Comparison of ENCODE assay signal across 8 mouse cellular contexts in the genomic region with DNA sequence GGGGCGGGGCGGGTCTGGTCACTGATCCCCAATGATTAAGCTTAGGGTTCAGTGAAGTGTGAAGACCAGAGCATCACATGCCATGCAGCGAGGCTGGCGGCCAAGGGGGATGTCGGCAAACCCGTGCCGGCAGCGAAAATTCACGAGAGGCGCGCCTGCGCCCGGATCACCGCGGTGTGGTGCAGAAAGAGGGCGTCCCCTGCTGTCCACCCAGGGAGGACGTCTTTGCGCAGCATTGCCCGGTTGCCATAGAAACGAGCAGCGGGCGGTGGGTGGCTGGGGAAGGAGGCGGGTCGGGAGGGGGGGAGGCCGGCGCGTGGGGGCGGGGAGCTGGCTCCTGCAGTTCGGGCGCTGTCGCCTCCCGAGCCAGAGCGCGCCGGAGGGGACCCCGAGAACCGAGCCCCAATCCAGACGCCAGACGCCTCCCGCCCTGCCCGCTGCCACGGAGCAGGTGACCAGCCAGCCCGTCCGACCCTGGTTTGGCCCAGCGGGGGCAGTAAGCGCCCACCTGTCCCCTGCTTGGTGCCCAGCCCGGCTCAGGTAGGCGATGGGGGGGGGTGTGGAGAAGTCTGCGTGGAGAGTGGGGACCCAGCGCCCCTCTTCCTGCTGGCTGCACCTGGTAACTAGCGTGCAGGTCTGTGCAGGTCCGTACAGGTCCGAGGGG. TPM values are rescaled to one million over a fixed set of nuclear protein-coding genes. Genes with fewer than 3 reads are reported as not detected.
DNase-seq lines count a peak whose midpoint lies in the region; ATAC-seq and TF ChIP-seq lines count a peak whose summit lies in the region.

No protein-coding gene starts in this region.

- H3K4me3 ChIP-seq in liver, embryonic 14.5 days (ENCODE audit: insufficient read depth in 1 of 2, low read depth in 2 of 2, low read length in 2 of 2), result no peak overlapping the region
- H3K4me3 ChIP-seq in neural tube, embryonic 15.5 days (replicated peaks), result peak overlapping the region; percentile 65

- intact Hi-C loops in heart, postnatal 10 days (cut with DNase I), result no loop called here

- TF ChIP-seq CTCF in liver, embryonic 14.5 days (IDR thresholded peaks at IDR 0.05; ENCODE audit: low read depth), result peak; percentile 53

- no peaks in the 10 kb centered on the region for H3K36me3 ChIP-seq in liver, embryonic 14.5 days (replicated peaks; ENCODE audit: control insufficient read depth, insufficient read depth, low read depth)
- no peaks in the 10 kb centered on the region for H3K36me3 ChIP-seq in neural tube, embryonic 15.5 days

- peak overlapping the region; percentile 37 for H3K4me2 ChIP-seq in liver, embryonic 14.5 days (ENCODE audit: low read depth)
- H3K4me2 ChIP-seq in neural tube, embryonic 15.5 days, result peak overlapping the region; percentile 97

- peak; percentile 22 for DNase-seq in urinary bladder, postnatal 14 days (ENCODE audit: low spot score)
- no peak for DNase-seq in urinary bladder, postnatal 10 days (ENCODE audit: low spot score)
- peak; percentile 81 for DNase-seq in embryo, embryonic 10.5 days (ENCODE audit: low spot score)
- DNase-seq in heart, postnatal 10 days, result peak; percentile 34 to 51
- peak; percentile 74 to 84 for DNase-seq in kidney, postnatal 4 days
- DNase-seq in liver, embryonic 14.5 days (ENCODE audit: low read depth in 3 of 3, low spot score in 3 of 3), result no peak

- no peak for TF ChIP-seq EP300 in liver, embryonic 14.5 days (IDR thresholded peaks at IDR 0.05; ENCODE audit: low read depth)

- ATAC-seq in liver, embryonic 14.5 days (ENCODE audit: insufficient read depth), result no peak
- ATAC-seq in neural tube, embryonic 15.5 days (ENCODE audit: low FRiP score), result peak; percentile 68
- no peak for ATAC-seq in activated CD4-positive, CD25-positive, alpha-beta regulatory T cell, adult 4 months

- WGBS in liver, embryonic 14.5 days (ENCODE audit: insufficient replicate concordance), result 2% methylated on average over 48 of the region's 53 CpGs
- under 1% methylated on average over 41 of the region's 53 CpGs for WGBS in neural tube, embryonic 15.5 days

- no peaks in the 10 kb centered on the region for H3K4me1 ChIP-seq in liver, embryonic 14.5 days (replicated peaks; ENCODE audit: control insufficient read depth in 2 of 2, insufficient read depth in 2 of 2, low read length in 1 of 2)
- H3K4me1 ChIP-seq in neural tube, embryonic 15.5 days, result peaks cover 28% of the 10 kb centered on the region

- H3K27me3 ChIP-seq in liver, embryonic 14.5 days (ENCODE audit: control insufficient read depth, insufficient read depth, low read length), result peaks cover 43% of the 10 kb centered on the region
- no peaks in the 10 kb centered on the region for H3K27me3 ChIP-seq in neural tube, embryonic 15.5 days (replicated peaks)

- no peak overlapping the region for H3K27ac ChIP-seq in liver, embryonic 14.5 days
- peak overlapping the region; percentile 61; the same call in 1 of the 2 replicates for H3K27ac ChIP-seq in neural tube, embryonic 15.5 days (replicated peaks)

- H3K9ac ChIP-seq in liver, embryonic 14.5 days (replicated peaks), result no peak overlapping the region
- H3K9ac ChIP-seq in neural tube, embryonic 15.5 days (replicated peaks), result peak overlapping the region; percentile 84

- no peaks in the 10 kb centered on the region for H3K9me3 ChIP-seq in liver, embryonic 14.5 days (ENCODE audit: control insufficient read depth, low read length)
- H3K9me3 ChIP-seq in neural tube, embryonic 15.5 days (replicated peaks), result no peaks in the 10 kb centered on the region

RNA-seq across cellular contexts. Expression of a gene that starts 29.7 kb away (rescaled TPM):
- total RNA-seq in heart, postnatal 10 days (2021), result under 1 TPM; 0.05 to 0.20 TPM
- 0.03 and 0.08 TPM in 2 replicates for polyA plus RNA-seq in liver, embryonic 14.5 days (2012; rRNA removed)
- 0.14 TPM in 1 of 2 replicates, not detected in the other for polyA plus RNA-seq in liver, embryonic 14.5 days (2014; fragmentation: Nextera tagmentation; extraction: Ambion mirVana)
- polyA plus RNA-seq in neural tube, embryonic 15.5 days (2015; fragmentation: Nextera tagmentation; extraction: Ambion mirVana), result 62.6 and 66.7 TPM in 2 replicates
- 10 to 100 TPM; 26.9 to 41.1 TPM for polyA plus RNA-seq in activated CD4-positive, CD25-positive, alpha-beta regulatory T cell, adult 4 months (2017; shearing (Covaris generic))

RNA-seq across cellular contexts. Expression of a gene that starts 43.7 kb away (rescaled TPM):
- total RNA-seq in heart, postnatal 10 days (2021), result under 1 TPM in 1 of 2 experiments, not detected in 1; 0.29 TPM
- polyA plus RNA-seq in liver, embryonic 14.5 days (2012; rRNA removed), result not detected in 2 replicates
- polyA plus RNA-seq in liver, embryonic 14.5 days (2014; fragmentation: Nextera tagmentation; extraction: Ambion mirVana), result not detected in 2 replicates
- 0.92 and 1.9 TPM in 2 replicates for polyA plus RNA-seq in neural tube, embryonic 15.5 days (2015; fragmentation: Nextera tagmentation; extraction: Ambion mirVana)
- polyA plus RNA-seq in activated CD4-positive, CD25-positive, alpha-beta regulatory T cell, adult 4 months (2017; shearing (Covaris generic)), result under 1 TPM in 1 of 2 experiments, not detected in 1; 0.50 TPM

RNA-seq across cellular contexts. Expression of a gene that starts 48.5 kb away (rescaled TPM):
- 100 to 1,000 TPM; 713 to 733 TPM for total RNA-seq in heart, postnatal 10 days (2021)
- 1,128 and 1,708 TPM in 2 replicates for polyA plus RNA-seq in liver, embryonic 14.5 days (2012; rRNA removed)
- 697 and 712 TPM in 2 replicates for polyA plus RNA-seq in liver, embryonic 14.5 days (2014; fragmentation: Nextera tagmentation; extraction: Ambion mirVana)
- polyA plus RNA-seq in neural tube, embryonic 15.5 days (2015; fragmentation: Nextera tagmentation; extraction: Ambion mirVana), result 483 and 558 TPM in 2 replicates
- polyA plus RNA-seq in activated CD4-positive, CD25-positive, alpha-beta regulatory T cell, adult 4 months (2017; shearing (Covaris generic)), result 1,000 to 10,000 TPM; 1,853 to 2,245 TPM

RNA-seq across cellular contexts. Expression of a gene that starts 50.0 kb away (rescaled TPM):
- total RNA-seq in heart, postnatal 10 days (2021), result 1 to 10 TPM in 1 of 2 experiments, not detected in 1; 1.0 TPM
- not detected in 2 replicates for polyA plus RNA-seq in liver, embryonic 14.5 days (2012; rRNA removed)
- not detected in 2 replicates for polyA plus RNA-seq in liver, embryonic 14.5 days (2014; fragmentation: Nextera tagmentation; extraction: Ambion mirVana)
- not detected in 2 replicates for polyA plus RNA-seq in neural tube, embryonic 15.5 days (2015; fragmentation: Nextera tagmentation; extraction: Ambion mirVana)
- polyA plus RNA-seq in activated CD4-positive, CD25-positive, alpha-beta regulatory T cell, adult 4 months (2017; shearing (Covaris generic)), result not detected

Comparison
In these comparisons a context has a peak if more than half of its experiments do, and no peak if none do; other contexts are left out.
1. DNase-seq: peak in urinary bladder, postnatal 14 days (single experiment), embryo, embryonic 10.5 days (single experiment), heart, postnatal 10 days (2 of 2) and kidney, postnatal 4 days (2 of 2); none in urinary bladder, postnatal 10 days (single experiment) and liver, embryonic 14.5 days (0 of 3).
2. RNA of a gene that starts 29.7 kb away (polyA plus RNA-seq): 62.6 to 66.7 TPM in neural tube, embryonic 15.5 days and 26.9 to 41.1 TPM in activated CD4-positive, CD25-positive, alpha-beta regulatory T cell, adult 4 months; 0.03 to 0.14 TPM in liver, embryonic 14.5 days; every median in the first group is over 10 times any median in the second.